In the genomic region with DNA sequence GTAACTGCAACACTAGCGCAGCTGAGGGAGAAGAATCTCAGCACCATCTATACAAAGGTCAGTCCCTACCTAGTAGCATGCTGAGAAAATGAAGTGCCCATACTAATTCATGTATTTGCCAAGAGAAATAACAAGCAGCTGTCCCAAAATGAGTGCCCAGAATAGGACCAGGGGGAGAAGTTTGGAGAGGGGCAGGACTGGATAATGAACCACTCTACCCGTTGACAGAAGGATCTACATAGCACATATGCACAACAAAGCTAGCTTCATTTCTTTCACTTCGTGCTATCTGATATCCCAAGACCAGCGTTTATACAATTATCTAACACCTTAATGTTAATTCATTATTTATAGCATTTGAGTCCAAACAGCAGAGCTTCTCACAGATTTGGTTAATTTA, we compare ENCODE assay signal across 22 mouse cellular contexts.
DNase-seq lines count a peak whose midpoint lies in the region; ATAC-seq and TF ChIP-seq lines count a peak whose summit lies in the region.
"Had no signal": no experiment of that assay in that cellular context is flagged by ENCODE, and none has a peak within 500 bp of the region (broad histone marks: within the 10 kb centered on the region; RNA-seq: fewer than 3 reads in every experiment).

No protein-coding gene starts in this region.

- H3K36me3 ChIP-seq in forebrain, embryonic 14.5 days (ENCODE audit: control insufficient read depth, insufficient read depth, low read length), result no peaks in the 10 kb centered on the region
- H3K36me3 ChIP-seq in forebrain, embryonic 11.5 days (ENCODE audit: control insufficient read depth, insufficient read depth, low read length), result no peaks in the 10 kb centered on the region
- H3K36me3 ChIP-seq in midbrain, postnatal 0 days (ENCODE audit: insufficient read depth, low read length), result no peaks in the 10 kb centered on the region
- no peaks in the 10 kb centered on the region for H3K36me3 ChIP-seq in midbrain, embryonic 16.5 days (ENCODE audit: control insufficient read depth, insufficient read depth, low read length)
- H3K36me3 ChIP-seq in forebrain, embryonic 16.5 days (ENCODE audit: control insufficient read depth, insufficient read depth), result no peaks in the 10 kb centered on the region
- H3K36me3 ChIP-seq: embryonic facial prominence, embryonic 13.5 days; embryonic facial prominence, embryonic 15.5 days had no signal

- no peaks in the 10 kb centered on the region for H3K27me3 ChIP-seq in forebrain, embryonic 14.5 days (replicated peaks; ENCODE audit: control insufficient read depth, insufficient read depth, low read length)
- no peaks in the 10 kb centered on the region for H3K27me3 ChIP-seq in forebrain, embryonic 11.5 days (ENCODE audit: control insufficient read depth, insufficient read depth, low read length)
- no peaks in the 10 kb centered on the region for H3K27me3 ChIP-seq in midbrain, postnatal 0 days (ENCODE audit: insufficient read depth, low read length)
- H3K27me3 ChIP-seq in midbrain, embryonic 16.5 days (ENCODE audit: control insufficient read depth, insufficient read depth, low read depth, low read length), result no peaks in the 10 kb centered on the region
- H3K27me3 ChIP-seq in forebrain, embryonic 16.5 days (replicated peaks; ENCODE audit: control insufficient read depth, insufficient read depth, low read length), result no peaks in the 10 kb centered on the region
- H3K27me3 ChIP-seq: embryonic facial prominence, embryonic 13.5 days; embryonic facial prominence, embryonic 15.5 days had no signal

- no peak overlapping the region for H3K9ac ChIP-seq in forebrain, embryonic 14.5 days (ENCODE audit: low read length)
- H3K9ac ChIP-seq in forebrain, embryonic 11.5 days (ENCODE audit: low read length), result no peak overlapping the region
- H3K9ac ChIP-seq in midbrain, postnatal 0 days (replicated peaks; ENCODE audit: low read length, poor library complexity, severe bottlenecking), result no peak overlapping the region
- H3K9ac ChIP-seq in midbrain, embryonic 16.5 days (ENCODE audit: low read depth, low read length), result no peak overlapping the region
- no peak overlapping the region for H3K9ac ChIP-seq in forebrain, embryonic 16.5 days (replicated peaks; ENCODE audit: low read depth, low read length)
- H3K9ac ChIP-seq: embryonic facial prominence, embryonic 13.5 days; embryonic facial prominence, embryonic 15.5 days had no signal

- H3K27ac ChIP-seq in forebrain, embryonic 14.5 days (ENCODE audit: low read depth, low read length), result no peak overlapping the region; the same call in 1 of the 2 replicates
- H3K27ac ChIP-seq in forebrain, embryonic 11.5 days (ENCODE audit: low read depth, low read length), result no peak overlapping the region
- H3K27ac ChIP-seq in midbrain, postnatal 0 days (ENCODE audit: low read depth, low read length), result no peak overlapping the region
- no peak overlapping the region for H3K27ac ChIP-seq in midbrain, embryonic 16.5 days (ENCODE audit: low read length)
- H3K27ac ChIP-seq in forebrain, embryonic 16.5 days (ENCODE audit: low read length), result no peak overlapping the region
- H3K27ac ChIP-seq: embryonic facial prominence, embryonic 13.5 days; embryonic facial prominence, embryonic 15.5 days had no signal

- WGBS in forebrain, embryonic 14.5 days, result 58% methylated on average over 4 of the region's 4 CpGs
- WGBS in forebrain, embryonic 11.5 days, result 83% methylated on average over 4 of the region's 4 CpGs
- WGBS in midbrain, postnatal 0 days, result 79% methylated on average over 4 of the region's 4 CpGs
- WGBS in midbrain, embryonic 16.5 days, result 71% methylated on average over 4 of the region's 4 CpGs
- 54% methylated on average over 4 of the region's 4 CpGs for WGBS in forebrain, embryonic 16.5 days

- no peak overlapping the region for H3K4me2 ChIP-seq in forebrain, embryonic 14.5 days (ENCODE audit: low read length)
- H3K4me2 ChIP-seq in forebrain, embryonic 11.5 days (ENCODE audit: low read depth, low read length, severe bottlenecking), result no peak overlapping the region
- H3K4me2 ChIP-seq in midbrain, postnatal 0 days (ENCODE audit: low read depth, low read length, poor library complexity, severe bottlenecking), result no peak overlapping the region
- no peak overlapping the region for H3K4me2 ChIP-seq in midbrain, embryonic 16.5 days (ENCODE audit: low read length)
- no peak overlapping the region for H3K4me2 ChIP-seq in forebrain, embryonic 16.5 days (ENCODE audit: low read length)
- H3K4me2 ChIP-seq: embryonic facial prominence, embryonic 13.5 days; embryonic facial prominence, embryonic 15.5 days had no signal

- ATAC-seq in forebrain, embryonic 14.5 days, result 0 out of 2 replicates have a peak, but pooled peaks have one; percentile 44
- no peak for ATAC-seq in forebrain, embryonic 11.5 days (replicated peaks; ENCODE audit: low FRiP score)
- ATAC-seq in midbrain, postnatal 0 days (ENCODE audit: low FRiP score), result no peak
- no peak for ATAC-seq in midbrain, embryonic 16.5 days
- peak; percentile 85 for ATAC-seq in forebrain, embryonic 16.5 days
- ATAC-seq: activated CD4-positive, CD25-positive, alpha-beta regulatory T cell, adult 4 months; Patski had no signal

- H3K9me3 ChIP-seq in forebrain, embryonic 14.5 days (replicated peaks; ENCODE audit: control insufficient read depth, low read length), result no peaks in the 10 kb centered on the region
- no peaks in the 10 kb centered on the region for H3K9me3 ChIP-seq in forebrain, embryonic 11.5 days (ENCODE audit: control insufficient read depth, low read length)
- no peaks in the 10 kb centered on the region for H3K9me3 ChIP-seq in midbrain, postnatal 0 days (ENCODE audit: low read length)
- H3K9me3 ChIP-seq in midbrain, embryonic 16.5 days (replicated peaks; ENCODE audit: control insufficient read depth, low read length, poor library complexity, severe bottlenecking), result no peaks in the 10 kb centered on the region
- no peaks in the 10 kb centered on the region for H3K9me3 ChIP-seq in forebrain, embryonic 16.5 days (ENCODE audit: control insufficient read depth, low read length)
- H3K9me3 ChIP-seq: embryonic facial prominence, embryonic 13.5 days; embryonic facial prominence, embryonic 15.5 days had no signal

- H3K4me3 ChIP-seq in forebrain, embryonic 14.5 days (ENCODE audit: low read depth, low read length), result no peak overlapping the region
- no peak overlapping the region for H3K4me3 ChIP-seq in forebrain, embryonic 11.5 days (ENCODE audit: low read depth, low read length)
- H3K4me3 ChIP-seq in midbrain, postnatal 0 days (ENCODE audit: low read depth, low read length), result no peak overlapping the region
- H3K4me3 ChIP-seq in midbrain, embryonic 16.5 days (ENCODE audit: low read depth, low read length), result no peak overlapping the region
- H3K4me3 ChIP-seq in forebrain, embryonic 16.5 days (replicated peaks; ENCODE audit: low read length), result no peak overlapping the region
- H3K4me3 ChIP-seq: embryonic facial prominence, embryonic 13.5 days; embryonic facial prominence, embryonic 15.5 days; erythroblast, embryonic 14.5 days had no signal

- DNase-seq in forebrain, embryonic 14.5 days (ENCODE audit: low spot score), result peak; percentile 22
- DNase-seq in forebrain, embryonic 11.5 days (ENCODE audit: low spot score), result no peak
- DNase-seq in midbrain, postnatal 0 days (ENCODE audit: low spot score), result peak; percentile 2
- DNase-seq in urinary bladder, postnatal 36 days (ENCODE audit: low spot score in 2 of 2), result no peak
- DNase-seq in MN1 (ENCODE audit: low spot score), result no peak
- DNase-seq: adrenal gland, adult 8-10 months; adrenal gland, postnatal 14 days; adrenal gland, postnatal 36 days; cerebellum, adult 11 months; cerebellum, adult 18-20 months; cerebellum, adult 8-10 months; cerebellum, adult 9-11 months; cerebellum, postnatal 14 days; cerebellum, postnatal 36 days; embryo, embryonic 11 days had no signal

- H3K4me1 ChIP-seq in forebrain, embryonic 14.5 days (ENCODE audit: control insufficient read depth, insufficient read depth, low read length), result no peaks in the 10 kb centered on the region
- no peaks in the 10 kb centered on the region for H3K4me1 ChIP-seq in forebrain, embryonic 11.5 days (replicated peaks; ENCODE audit: control insufficient read depth, insufficient read depth, low read length)
- no peaks in the 10 kb centered on the region for H3K4me1 ChIP-seq in midbrain, postnatal 0 days (ENCODE audit: insufficient read depth, low read length)
- H3K4me1 ChIP-seq in midbrain, embryonic 16.5 days (ENCODE audit: control insufficient read depth, insufficient read depth, low read length), result no peaks in the 10 kb centered on the region
- H3K4me1 ChIP-seq in forebrain, embryonic 16.5 days (replicated peaks; ENCODE audit: control insufficient read depth, insufficient read depth, low read length), result 0 out of 2 replicates have a peak, but pooled peaks cover 3% of the 10 kb centered on the region
- H3K4me1 ChIP-seq: embryonic facial prominence, embryonic 13.5 days; embryonic facial prominence, embryonic 15.5 days had no signal

- TF ChIP-seq CTCF in midbrain, postnatal 0 days (IDR thresholded peaks at IDR 0.05), result no peak

Comparison
In these comparisons a context has a peak if more than half of its experiments do, and no peak if none do; other contexts are left out.
1. ATAC-seq: peak in forebrain, embryonic 14.5 days (single experiment) and forebrain, embryonic 16.5 days (single experiment); none in forebrain, embryonic 11.5 days (single experiment), midbrain, postnatal 0 days (single experiment) and midbrain, embryonic 16.5 days (single experiment).
2. DNase-seq: peak in forebrain, embryonic 14.5 days (single experiment) and midbrain, postnatal 0 days (single experiment); none in forebrain, embryonic 11.5 days (single experiment), urinary bladder, postnatal 36 days (0 of 2) and MN1 (single experiment).